8 mouse cellular contexts compared by ENCODE assay signal in genomic region chr2:62046861-62047503, GRCm38 (mm10). TPM values are rescaled to one million over a fixed set of nuclear protein-coding genes. Genes with fewer than 3 reads are reported as not detected.
A peak's percentile ranks its signal among the peaks of the same experiment; 100 is the strongest.
DNase-seq lines count a peak whose midpoint lies in the region; ATAC-seq lines count a peak whose summit lies in the region.

No protein-coding gene starts in this region.

- H3K36me3 ChIP-seq in forebrain, embryonic 15.5 days, result no peaks in the 10 kb centered on the region
- H3K36me3 ChIP-seq in limb, embryonic 11.5 days (ENCODE audit: control insufficient read depth, insufficient read depth, low read length), result no peaks in the 10 kb centered on the region

- intact Hi-C loops in left cerebral cortex, postnatal 36 days (cut with DNase I), result loop anchor here (5.0 kb wide), 1 partner anchor 240 kb away; no protein-coding TSS in a partner anchor

- H3K4me3 ChIP-seq in forebrain, embryonic 15.5 days, result peak overlapping the region; percentile 57
- peak overlapping the region; percentile 35 for H3K4me3 ChIP-seq in limb, embryonic 11.5 days (ENCODE audit: low read depth, low read length)

- H3K9me3 ChIP-seq in forebrain, embryonic 15.5 days, result no peaks in the 10 kb centered on the region
- no peaks in the 10 kb centered on the region for H3K9me3 ChIP-seq in limb, embryonic 11.5 days (ENCODE audit: control insufficient read depth, low read length)

- 6% methylated on average over 10 of the region's 10 CpGs for WGBS in forebrain, embryonic 15.5 days
- WGBS in limb, embryonic 11.5 days, result 17% methylated on average over 10 of the region's 10 CpGs

- no peaks in the 10 kb centered on the region for H3K27me3 ChIP-seq in forebrain, embryonic 15.5 days
- peaks cover 4% of the 10 kb centered on the region; the same call in 1 of the 2 replicates for H3K27me3 ChIP-seq in limb, embryonic 11.5 days (ENCODE audit: control insufficient read depth, insufficient read depth, low read length)

- peak overlapping the region; percentile 69 for H3K9ac ChIP-seq in forebrain, embryonic 15.5 days (replicated peaks)
- no peak overlapping the region for H3K9ac ChIP-seq in limb, embryonic 11.5 days (ENCODE audit: low read length)

- H3K27ac ChIP-seq in forebrain, embryonic 15.5 days (replicated peaks), result peak overlapping the region; percentile 87
- H3K27ac ChIP-seq in limb, embryonic 11.5 days (replicated peaks; ENCODE audit: low read depth, low read length), result no peak overlapping the region

- peak; percentile 12 to 27 for DNase-seq in left cerebral cortex, adult 18-20 months (ENCODE audit: low spot score in 2 of 2)
- DNase-seq in left cerebral cortex, postnatal 36 days (ENCODE audit: low spot score in 2 of 2), result no peak
- no peak for DNase-seq in limb, embryonic 11.5 days (ENCODE audit: low spot score)
- peak; percentile 8 for DNase-seq in right cerebral cortex, postnatal 14 days
- no peak for DNase-seq in ovary, postnatal 10 days (ENCODE audit: low spot score)
- DNase-seq in kidney, postnatal 4 days, result no peak

- H3K4me2 ChIP-seq in forebrain, embryonic 15.5 days (replicated peaks), result peak overlapping the region; percentile 49
- peak overlapping the region; percentile 54 for H3K4me2 ChIP-seq in limb, embryonic 11.5 days (ENCODE audit: low read depth, severe bottlenecking)

- peaks cover 10% of the 10 kb centered on the region; the same call in 1 of the 2 replicates for H3K4me1 ChIP-seq in forebrain, embryonic 15.5 days
- no peaks in the 10 kb centered on the region for H3K4me1 ChIP-seq in limb, embryonic 11.5 days (ENCODE audit: control insufficient read depth, insufficient read depth, low read length)

- ATAC-seq in forebrain, embryonic 15.5 days (replicated peaks), result peak; percentile 21; the same call in 1 of the 2 replicates
- ATAC-seq in limb, embryonic 11.5 days (ENCODE audit: insufficient number of reproducible peaks, low FRiP score, low TSS enrichment, low read depth), result no peak
- no peak for ATAC-seq in granulocyte monocyte progenitor cell, adult 5-6 weeks (replicated peaks; ENCODE audit: poor library complexity, severe bottlenecking)

RNA-seq across cellular contexts. Expression of gene Slc4a10, which starts 0.7 kb away (rescaled TPM):
- total RNA-seq in left cerebral cortex, adult 18-20 months (2021), result 100 to 1,000 TPM; 209 to 225 TPM
- total RNA-seq in left cerebral cortex, postnatal 36 days (2021), result 100 to 1,000 TPM; 200 to 220 TPM
- polyA plus RNA-seq in forebrain, embryonic 15.5 days (2015; fragmentation: Nextera tagmentation; extraction: Ambion mirVana), result 8.6 and 8.9 TPM in 2 replicates
- not detected in 2 replicates for polyA plus RNA-seq in limb, embryonic 11.5 days (2014; fragmentation: Nextera tagmentation; extraction: Ambion mirVana)
- not detected in 2 replicates for total RNA-seq in granulocyte monocyte progenitor cell, adult 5-6 weeks (2014; fragmentation: Nextera tagmentation)
- not detected in 2 replicates for total RNA-seq in granulocyte monocyte progenitor cell, adult 5-6 weeks (2017)

Comparison
In these comparisons a context has a peak if more than half of its experiments do, and no peak if none do; other contexts are left out.
1. DNase-seq: peak in left cerebral cortex, adult 18-20 months (2 of 2) and right cerebral cortex, postnatal 14 days (single experiment); none in left cerebral cortex, postnatal 36 days (0 of 2), limb, embryonic 11.5 days (single experiment), ovary, postnatal 10 days (single experiment) and kidney, postnatal 4 days (0 of 2).
2. RNA of gene Slc4a10, which starts 0.7 kb away (total RNA-seq): 209 to 225 TPM in left cerebral cortex, adult 18-20 months and 200 to 220 TPM in left cerebral cortex, postnatal 36 days; not detected in granulocyte monocyte progenitor cell, adult 5-6 weeks; every median in the first group is over 100 times any median in the second.